Mouse (Mus musculus) left cerebral cortex, postnatal 14 days (tissue): ENCODE measurements at regions not wholly inside any gene's neighbourhood (a gene's known extent, or its start where the extent isn't known, plus 50 kb on each side); places are given as distances from the start of the nearest gene placed in this dataset.
"Not testable (repeated sequence)": the region's sequence is repeated elsewhere in the genome, so short reads cannot be mapped to it uniquely, and the experiment has no call there.

Source experiments
- DNase-seq, 2 experiments: peaks; one replicate each; pipeline ENCODE4 v3.0.0; 2021 to 2022; ENCODE audit warnings: low spot score in 2 of 2, mixed read lengths in 1 of 2
- intact Hi-C: fragments of 180-260 bp; cut with DNase I; formaldehyde crosslinking; loops from one replicate; pipeline ENCODE4 v1.15.1; 2025

DNA sequence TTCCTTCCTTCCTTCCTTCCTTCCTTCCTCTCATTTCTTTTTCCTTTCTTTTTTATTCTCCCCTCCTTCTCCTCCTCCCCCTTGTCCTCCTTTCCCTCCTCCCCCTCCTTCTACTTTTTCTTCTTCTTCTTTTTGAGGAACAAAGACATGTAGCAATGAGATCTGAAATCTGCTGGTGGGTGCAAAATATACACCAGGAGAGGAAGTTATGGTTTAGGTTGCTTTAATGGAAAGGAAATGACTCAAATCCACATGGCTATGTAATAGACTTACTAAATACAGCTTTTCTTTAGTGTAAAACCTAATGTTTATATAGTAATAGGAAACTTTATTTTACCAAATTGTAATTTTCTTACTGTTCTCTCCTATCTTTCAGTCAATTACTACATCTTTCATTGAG, 349.5 kb upstream of the Klf6 start:
- no peak for DNase-seq
- intact Hi-C loops = no loop called here

DNA sequence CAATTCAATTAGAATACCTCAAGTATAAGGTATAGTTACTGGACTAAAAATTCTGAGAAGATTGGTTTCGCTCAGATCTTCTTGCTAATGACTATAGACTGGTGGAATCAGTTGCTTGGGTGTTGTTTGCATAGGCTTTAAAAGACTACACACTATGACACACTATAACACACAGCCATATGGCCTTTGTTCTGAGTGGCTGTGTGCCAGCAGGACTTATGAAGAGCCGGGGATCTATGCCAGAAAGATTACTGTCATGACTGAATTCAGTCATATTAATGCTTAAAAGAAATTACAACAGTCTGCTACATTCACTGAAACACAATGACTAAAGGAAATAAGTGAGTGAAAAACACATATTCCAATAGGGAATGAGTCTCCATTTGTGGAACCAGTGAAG, 345.7 kb upstream of the Klf6 start:
- intact Hi-C loops = no loop called here
- peak in 1 of 2 experiments; percentile 9 for DNase-seq

DNA sequence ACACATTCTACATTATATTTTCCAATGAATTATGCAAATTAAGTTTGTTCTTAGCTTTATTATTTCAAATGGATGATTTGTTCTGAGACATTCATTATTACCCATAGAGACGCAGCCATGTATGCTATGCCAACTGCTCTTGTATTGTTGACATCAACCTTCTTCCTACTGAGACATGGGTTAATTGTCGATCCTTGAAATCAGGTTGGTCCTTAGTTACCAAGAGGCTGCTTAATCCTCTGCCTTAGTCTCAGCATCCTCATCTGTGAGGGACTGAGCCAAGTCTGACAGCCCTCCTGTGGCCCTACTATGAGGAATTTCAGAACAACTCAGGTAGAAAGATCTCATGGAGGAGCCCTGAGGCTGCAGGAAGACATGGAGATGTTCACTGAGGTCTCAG, 345.2 kb upstream of the Klf6 start:
- intact Hi-C loops = no loop called here
- DNase-seq = no peak

DNA sequence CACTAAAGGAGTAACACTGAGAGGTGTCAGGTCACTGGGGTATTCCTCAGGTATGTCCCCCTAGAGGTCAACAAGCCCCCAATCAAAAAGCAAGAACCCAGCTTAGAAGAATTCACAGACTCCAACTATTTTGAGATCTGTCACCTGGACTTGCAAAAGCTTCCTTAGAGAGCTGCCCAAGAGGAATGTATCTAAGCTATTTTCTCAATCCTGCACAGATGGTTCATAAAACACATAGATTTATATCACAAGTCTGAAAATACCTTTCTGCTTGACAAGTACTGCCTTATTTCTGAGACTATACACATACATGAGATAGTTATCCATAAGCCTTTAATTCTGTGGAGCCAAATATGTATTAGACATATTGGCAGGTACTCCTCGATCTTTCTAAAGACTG, 342.1 kb upstream of the Klf6 start:
- peak in 1 of 2 experiments; percentile 9 for DNase-seq
- intact Hi-C loops = no loop called here

DNA sequence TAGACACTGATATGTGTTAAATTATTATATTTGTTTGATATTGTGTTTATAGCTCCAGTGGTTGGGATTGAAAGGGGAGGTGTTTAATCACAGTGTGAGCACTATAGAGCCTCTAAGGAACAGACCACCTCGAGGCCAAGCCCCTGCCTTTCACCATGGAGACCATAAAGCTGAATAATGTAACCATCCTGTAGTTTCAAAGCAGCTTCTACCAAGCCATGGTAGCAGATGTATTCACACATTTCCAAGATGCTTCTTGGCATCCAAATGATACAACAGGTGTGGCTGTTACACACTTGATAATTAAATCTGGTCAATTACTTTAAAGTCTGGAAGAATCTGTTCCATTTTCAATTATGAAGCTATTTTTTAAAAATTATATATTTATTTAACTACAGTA, 341.7 kb upstream of the Klf6 start:
- peak in 1 of 2 experiments; percentile 3 for DNase-seq
- intact Hi-C loops = no loop called here

DNA sequence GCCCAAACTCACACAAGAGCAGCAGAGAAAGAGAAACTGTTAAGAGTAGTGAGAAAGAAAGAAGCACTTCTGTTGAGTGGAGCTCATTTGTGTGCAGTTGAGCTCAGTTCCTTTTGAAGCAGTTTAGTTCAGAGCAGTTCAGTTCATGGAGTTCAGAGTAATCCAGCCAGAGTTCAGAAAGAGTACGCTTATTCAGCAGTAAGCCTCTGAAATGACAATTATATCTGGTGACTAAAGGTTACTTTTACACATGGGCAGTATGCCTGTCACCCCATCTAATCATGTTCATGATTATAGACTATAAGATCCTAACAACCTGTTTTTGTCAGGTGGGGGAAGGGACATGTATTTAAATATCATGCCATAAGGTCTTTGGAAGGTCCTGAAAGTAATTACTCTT, 333.9 kb upstream of the Klf6 start:
- intact Hi-C loops = no loop called here
- DNase-seq = no peak

DNA sequence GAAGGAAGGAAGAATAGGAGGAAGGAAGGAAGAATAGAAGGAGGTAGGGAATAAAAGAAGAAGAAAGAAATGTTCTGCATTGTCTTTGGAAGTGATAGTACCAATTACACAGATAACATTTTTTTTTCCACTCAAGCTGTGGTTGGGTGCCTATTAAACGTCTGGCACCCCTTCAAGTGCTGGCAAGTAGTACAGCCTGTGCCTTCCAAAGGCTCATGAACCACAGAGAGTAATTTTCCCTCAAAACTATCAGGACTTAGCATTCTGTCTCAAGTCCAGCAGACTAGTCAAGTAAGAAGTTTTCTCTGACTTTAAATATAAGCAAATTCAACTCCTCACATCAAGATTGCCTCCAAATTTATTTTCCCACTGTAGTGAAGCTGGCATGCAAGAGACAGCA, 321.0 kb upstream of the Klf6 start:
- DNase-seq = no peak

DNA sequence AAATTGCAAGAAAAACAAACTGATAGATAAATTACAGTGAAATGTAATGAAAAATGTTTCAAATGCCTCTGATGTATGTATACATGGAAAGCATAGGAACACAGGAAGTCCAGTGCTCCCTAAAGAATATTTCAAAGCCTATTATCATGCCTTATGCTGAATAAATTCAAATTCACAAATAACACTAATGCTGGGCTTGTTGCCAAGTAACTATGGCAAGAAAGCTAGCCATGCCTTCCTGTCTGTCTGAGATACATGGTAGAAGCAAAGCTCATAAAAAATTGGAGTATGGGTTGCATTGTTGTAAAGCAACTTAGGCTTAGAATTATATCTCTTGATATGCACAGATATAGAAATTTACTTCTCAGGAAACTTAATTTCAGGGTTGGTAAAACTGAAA, 315.8 kb upstream of the Klf6 start:
- DNase-seq = no peak
- intact Hi-C loops = no loop called here

More for the DNA sequence above, 321.0 kb upstream of the Klf6 start:
- intact Hi-C loops = no loop called here

DNA sequence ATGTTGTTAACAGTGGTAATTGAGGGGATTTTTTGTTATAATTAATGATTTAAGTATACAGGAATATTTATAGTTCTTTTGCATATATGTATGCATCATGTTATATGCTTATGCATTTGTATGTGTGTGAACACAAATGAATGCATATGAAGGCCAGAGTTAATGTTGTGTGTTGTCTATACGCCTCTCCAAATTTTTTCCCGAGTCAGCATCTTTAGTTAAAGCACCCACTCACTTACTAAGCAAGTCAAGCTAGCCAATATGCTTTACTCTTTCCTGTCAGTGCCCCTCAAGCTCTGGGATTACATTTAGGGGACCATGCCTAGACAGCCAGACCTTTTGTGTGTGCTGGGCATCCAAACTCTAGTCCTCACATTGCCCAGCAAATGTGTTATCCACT, 315.3 kb upstream of the Klf6 start:
- intact Hi-C loops = no loop called here
- DNase-seq = no peak

DNA sequence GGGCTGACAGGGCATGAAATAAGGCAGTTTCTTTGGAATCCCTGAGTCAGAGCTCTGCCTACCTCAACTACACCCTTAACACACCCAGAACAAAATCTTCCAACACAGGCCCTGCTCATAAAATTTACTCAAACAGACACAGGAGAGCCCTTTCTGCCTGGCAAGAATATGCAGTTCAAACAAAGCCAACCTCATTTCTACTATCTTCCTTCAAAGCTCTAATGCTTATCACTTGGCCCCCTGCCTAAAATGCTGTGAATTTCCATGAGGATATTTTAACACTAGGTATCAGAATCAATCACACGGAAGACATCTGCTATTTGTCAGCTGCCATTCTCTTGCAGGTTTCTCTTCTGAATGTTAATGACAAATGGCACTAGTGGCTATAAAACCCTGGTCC, 314.3 kb upstream of the Klf6 start:
- DNase-seq = no peak
- intact Hi-C loops = no loop called here

DNA sequence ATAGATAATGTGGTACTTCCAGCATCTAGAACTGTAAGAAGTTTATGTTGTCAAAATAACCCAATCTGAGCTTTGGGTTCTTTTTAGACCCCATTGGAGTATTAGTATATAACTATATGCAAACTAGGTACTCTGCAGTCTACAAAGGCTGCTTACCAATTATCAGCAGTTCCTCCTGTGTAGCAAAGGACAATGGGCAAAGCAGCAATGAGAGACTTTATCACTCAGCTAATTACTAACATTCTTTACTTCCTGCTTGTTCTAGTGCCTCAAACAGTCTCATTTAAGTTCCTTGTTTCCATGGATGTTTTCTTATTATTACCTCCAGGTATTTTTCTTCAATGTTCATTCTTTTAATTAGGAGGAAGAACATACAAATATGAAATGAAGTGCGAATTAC, 312.5 kb upstream of the Klf6 start:
- no peak for DNase-seq

DNA sequence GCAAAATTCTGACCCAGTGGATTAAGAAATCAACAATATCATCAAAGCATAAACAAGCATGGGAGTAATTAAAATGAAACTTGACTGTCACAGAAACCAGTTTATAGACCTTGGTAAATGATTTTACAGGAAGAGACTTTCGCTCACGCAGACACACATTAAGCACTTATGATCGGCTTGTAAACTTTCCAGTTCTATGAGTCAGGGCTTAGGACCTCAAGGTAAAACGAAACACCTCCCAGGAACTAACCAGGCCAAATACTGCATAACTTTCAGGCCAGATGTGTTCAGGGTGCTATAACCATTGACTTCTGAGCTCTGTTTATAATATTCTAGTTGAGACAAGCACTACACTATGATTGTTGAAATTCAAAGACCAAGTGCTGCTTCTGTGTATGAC, 312.1 kb upstream of the Klf6 start:
- DNase-seq = no peak
- intact Hi-C loops = no loop called here

More for the DNA sequence above, 312.5 kb upstream of the Klf6 start:
- intact Hi-C loops = no loop called here

DNA sequence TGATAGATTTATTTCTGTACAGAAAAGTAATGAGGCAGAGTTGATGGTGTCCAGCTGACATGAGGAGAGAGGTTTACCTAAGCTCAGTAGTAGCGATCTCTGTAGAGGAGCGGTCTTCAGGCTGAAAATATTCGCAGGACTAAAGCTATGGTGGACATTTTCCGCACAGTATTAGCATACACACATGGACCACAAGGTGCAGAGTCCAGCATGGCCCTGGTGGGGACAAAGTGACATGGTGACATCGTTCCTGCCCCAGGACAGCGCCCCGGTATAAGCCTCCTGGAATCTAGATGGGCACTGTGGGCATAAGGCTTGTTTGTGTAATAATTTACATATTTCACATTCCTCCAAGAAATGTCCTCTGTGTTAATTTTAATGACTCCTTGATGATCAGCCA, 311.5 kb upstream of the Klf6 start:
- no peak for DNase-seq
- intact Hi-C loops = no loop called here

DNA sequence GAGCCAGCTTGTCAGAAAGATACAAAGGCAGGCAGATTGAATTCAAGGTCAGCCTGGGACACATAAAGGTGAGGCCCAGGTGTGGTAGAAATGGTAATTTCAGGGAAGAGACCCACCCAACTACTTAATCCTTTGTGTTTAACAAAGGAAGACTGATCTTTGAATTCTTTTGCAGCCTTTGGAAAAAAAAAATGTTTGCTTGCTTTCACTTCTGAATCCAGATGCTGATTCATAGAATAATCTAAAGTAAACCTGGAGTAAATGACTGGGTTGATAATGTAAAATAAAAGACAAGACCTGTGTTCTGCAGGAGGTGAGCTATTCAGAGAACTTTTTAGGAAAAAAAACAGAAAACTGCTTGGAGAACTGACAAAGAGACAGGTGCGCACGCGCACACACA, 310.9 kb upstream of the Klf6 start:
- no peak for DNase-seq
- intact Hi-C loops = no loop called here

DNA sequence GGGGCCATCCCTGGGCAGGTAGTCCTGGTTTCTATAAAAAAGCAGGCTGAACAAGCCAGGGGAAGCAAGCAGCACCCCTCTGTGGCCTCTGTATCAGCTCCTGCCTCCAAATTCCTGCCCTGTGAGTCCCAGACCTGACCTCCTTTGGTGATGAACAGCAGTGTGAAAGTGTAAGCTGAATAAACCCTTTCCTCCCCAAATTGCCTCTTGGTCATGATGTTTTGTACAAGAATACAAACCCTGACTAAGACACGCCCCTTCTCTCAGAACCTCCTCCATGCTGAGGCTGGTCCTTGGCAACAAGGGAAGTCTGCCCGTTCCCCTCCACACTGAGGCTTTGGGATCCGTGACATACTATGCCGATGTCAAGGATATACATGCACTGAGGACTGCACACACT, 310.2 kb upstream of the Klf6 start:
- intact Hi-C loops = no loop called here

DNA sequence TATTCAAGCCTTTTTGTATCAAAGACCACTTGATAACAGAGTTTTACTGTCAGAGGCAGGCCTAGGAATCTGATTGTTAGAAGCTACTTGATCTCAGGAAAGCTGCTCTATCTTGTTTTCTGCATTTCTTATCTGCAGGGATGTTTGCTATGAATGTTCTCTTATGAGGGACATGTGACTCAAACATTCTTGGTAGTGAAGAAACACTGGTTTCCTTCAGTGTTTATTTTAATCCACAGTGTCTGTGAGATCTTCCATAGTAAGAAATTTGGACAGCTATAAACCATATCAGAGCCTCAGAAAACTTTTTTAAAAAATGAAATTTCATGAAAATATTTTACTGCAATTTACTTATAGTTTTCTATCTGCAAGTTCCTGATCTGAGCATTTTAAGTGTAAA, 307.8 kb upstream of the Klf6 start:
- no peak for DNase-seq
- intact Hi-C loops = no loop called here

More for the DNA sequence above, 310.2 kb upstream of the Klf6 start:
- no peak for DNase-seq

DNA sequence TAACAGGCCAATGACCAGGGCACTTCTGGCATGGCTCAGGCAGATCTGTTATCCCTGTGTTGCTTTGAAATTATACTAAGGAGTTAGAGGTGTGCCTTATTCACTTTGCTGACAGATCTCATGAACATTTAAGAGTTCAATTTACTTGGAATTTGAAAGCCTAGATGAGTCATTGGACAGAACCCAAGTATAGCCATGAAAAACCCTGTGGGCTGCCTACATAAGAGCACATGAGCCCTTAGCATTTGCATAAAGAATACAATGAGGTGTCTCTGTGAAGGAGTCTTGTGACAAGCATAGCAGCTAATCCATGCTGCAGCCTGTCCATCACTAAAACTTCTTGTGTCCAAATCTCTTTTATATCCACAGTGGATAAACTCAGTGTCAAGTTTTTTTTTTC, 303.2 kb upstream of the Klf6 start:
- no peak for DNase-seq
- intact Hi-C loops = no loop called here

DNA sequence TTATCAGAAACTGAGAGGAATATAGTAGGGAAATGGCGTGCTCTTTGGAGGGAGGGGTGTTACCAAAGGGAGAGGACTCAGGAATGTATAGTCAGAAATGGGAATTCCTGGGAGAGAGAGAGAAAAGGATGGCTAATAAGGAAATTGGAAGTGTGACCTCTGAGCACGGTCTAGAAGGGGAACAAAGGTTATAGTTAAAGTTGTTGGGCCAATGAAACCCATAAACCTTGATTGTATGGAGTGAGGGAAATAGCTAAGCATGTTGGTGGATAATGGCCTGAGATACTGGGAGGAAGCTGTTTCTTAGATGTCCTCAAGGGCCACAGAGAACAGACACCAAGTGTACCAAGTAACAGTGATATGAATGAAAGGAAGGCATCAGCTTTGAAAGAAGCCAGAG, 294.8 kb upstream of the Klf6 start:
- no peak for DNase-seq
- intact Hi-C loops = no loop called here

DNA sequence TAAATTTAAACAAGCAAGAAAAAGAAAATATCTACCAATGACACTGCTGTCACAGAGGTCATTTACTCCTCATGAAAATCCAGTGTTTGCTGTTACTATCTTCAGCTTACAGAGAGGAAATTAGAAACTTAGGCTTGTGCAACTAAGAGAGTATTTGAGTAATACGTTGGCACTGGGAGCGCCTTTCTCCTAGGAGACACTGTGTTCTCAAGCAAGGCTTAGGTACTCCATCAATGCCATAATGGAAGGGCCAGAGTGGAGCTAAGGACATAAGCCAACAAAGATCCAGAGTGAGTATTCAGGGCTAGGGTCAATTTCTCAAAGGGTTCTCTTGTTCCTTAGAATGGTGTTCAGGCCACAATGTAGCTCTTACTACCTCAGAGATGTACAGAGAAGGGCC, 294.4 kb upstream of the Klf6 start:
- DNase-seq = no peak
- intact Hi-C loops = no loop called here

DNA sequence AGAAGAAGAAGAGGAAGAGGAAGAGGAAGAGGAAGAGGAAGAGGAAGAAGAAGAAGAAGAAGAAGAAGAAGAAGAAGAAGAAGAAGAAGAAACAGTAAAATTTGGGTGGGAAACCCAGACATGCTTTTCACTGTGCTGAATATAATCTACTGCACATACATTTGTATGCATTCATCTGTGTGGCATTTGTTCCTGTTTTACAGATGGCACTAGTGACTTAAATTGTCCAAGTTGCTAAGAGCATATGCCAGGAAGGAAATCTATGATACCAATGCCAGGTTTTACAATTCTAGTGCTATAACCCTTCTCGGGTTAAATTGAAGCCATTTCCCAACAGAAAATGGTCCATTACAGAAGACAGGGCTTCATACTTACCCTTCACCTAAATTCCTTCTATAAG, 291.7 kb upstream of the Klf6 start:
- DNase-seq = no peak
- intact Hi-C loops = no loop called here

DNA sequence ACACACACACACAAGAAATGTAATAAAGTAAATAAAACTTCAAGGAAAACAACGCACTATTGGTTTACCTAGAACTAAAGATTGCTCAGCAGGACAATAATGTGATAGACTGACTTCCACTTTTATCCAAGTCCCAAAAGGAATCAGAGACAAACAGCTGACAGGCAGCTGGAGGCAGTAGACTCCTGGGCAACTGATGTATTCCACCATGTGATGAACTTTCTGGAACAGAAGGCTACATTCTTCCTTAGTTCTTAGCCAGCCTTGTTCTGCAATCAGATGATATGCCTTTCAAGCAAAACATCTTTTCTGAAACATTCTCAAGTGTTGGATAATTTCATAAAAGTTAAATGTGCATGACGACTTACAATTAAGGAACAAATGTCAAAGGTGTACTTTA, 290.9 kb upstream of the Klf6 start:
- intact Hi-C loops = no loop called here
- DNase-seq = no peak

DNA sequence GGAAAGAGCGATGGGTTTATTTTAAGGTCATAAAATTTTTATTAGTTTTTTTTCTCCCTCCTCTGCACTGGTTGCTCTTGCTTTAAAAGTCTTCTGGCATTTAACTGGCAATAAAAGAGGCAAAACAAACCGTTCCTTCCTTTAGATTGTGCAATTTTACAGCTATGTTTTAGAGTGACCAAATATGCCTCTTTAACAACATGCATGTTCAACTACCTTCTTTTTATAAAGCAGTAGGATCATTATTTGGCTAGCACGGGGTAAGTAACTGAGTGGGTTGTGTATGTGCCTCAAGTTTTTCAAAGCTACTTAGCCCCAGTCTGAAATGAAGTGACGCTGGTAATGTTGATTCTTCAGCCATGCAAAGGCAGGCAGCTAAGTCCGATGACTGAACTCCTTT, 284.7 kb upstream of the Klf6 start:
- DNase-seq = no peak
- intact Hi-C loops = no loop called here

DNA sequence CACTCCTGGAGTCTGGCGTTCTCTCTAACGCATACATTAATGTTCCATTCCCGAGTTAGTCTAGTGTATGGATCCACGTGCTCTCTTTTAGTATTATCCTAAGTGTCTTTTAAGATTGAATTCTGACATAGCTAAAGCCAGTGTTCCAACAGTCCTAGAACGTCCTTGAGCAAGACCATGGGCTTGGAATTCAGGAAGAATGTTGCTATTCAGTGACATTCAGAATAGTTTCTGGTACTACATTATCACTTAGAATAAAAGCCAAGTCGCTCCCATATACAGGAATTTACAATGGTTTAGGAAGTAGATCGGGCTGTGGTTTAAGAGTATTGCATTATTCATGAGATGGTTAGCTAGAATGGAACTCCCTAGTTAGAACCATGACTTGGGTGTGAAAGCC, 277.6 kb upstream of the Klf6 start:
- intact Hi-C loops, DNase-seq: not testable (repeated sequence)
